Mouse (Mus musculus) yolk sac, embryonic 10.5 days (tissue): ENCODE measurements at regions not wholly inside any gene's neighbourhood (a gene's known extent, or its start where the extent isn't known, plus 50 kb on each side); places are given as distances from the start of the nearest gene placed in this dataset.

Source experiments
- DNase-seq: peaks from one replicate; pipeline ENCODE4 v3.0.0-alpha.2; 2017; ENCODE audit warnings: low spot score

- no peak for DNase-seq
Measured at GRCm38 (mm10) chr5:52092273-52092672, 98.0 kb downstream of the Dhx15 start.

GRCm38 (mm10) chr5:52088131-52088530 lies 102.2 kb downstream of the Dhx15 start:
- no peak for DNase-seq

- no peak for DNase-seq
Measured at GRCm38 (mm10) chr5:52086766-52087429, 103.4 kb downstream of the Dhx15 start.

GRCm38 (mm10) chr5:52080268-52080667 lies 110.0 kb downstream of the Dhx15 start:
- no peak for DNase-seq

GRCm38 (mm10) chr5:52077696-52078095 lies 112.6 kb downstream of the Dhx15 start:
- no peak for DNase-seq

- DNase-seq: no peak
Measured at GRCm38 (mm10) chr5:52075096-52075495, 115.2 kb downstream of the Dhx15 start.

GRCm38 (mm10) chr5:52064804-52065451 lies 125.4 kb downstream of the Dhx15 start:
- peak; percentile 68 for DNase-seq

GRCm38 (mm10) chr5:52062214-52062613 lies 128.1 kb downstream of the Dhx15 start:
- no peak for DNase-seq

- DNase-seq: no peak
Measured at GRCm38 (mm10) chr5:52061226-52061625, 129.1 kb downstream of the Dhx15 start.

- no peak for DNase-seq
Measured at GRCm38 (mm10) chr5:52057261-52057660, 133.1 kb downstream of the Dhx15 start.

GRCm38 (mm10) chr5:52052072-52052465 lies 138.2 kb downstream of the Dhx15 start:
- no peak for DNase-seq

- peak; percentile 2 for DNase-seq
Measured at GRCm38 (mm10) chr5:52051383-52052071, 138.8 kb downstream of the Dhx15 start.

- no peak for DNase-seq
Measured at GRCm38 (mm10) chr5:52048790-52049189, 141.5 kb downstream of the Dhx15 start.

- no peak for DNase-seq
Measured at GRCm38 (mm10) chr5:52046704-52047103, 143.6 kb downstream of the Dhx15 start.

GRCm38 (mm10) chr5:52044101-52044500 lies 146.2 kb downstream of the Dhx15 start:
- no peak for DNase-seq

GRCm38 (mm10) chr5:52041447-52041846 lies 148.9 kb downstream of the Dhx15 start:
- no peak for DNase-seq

- no peak for DNase-seq
Measured at GRCm38 (mm10) chr5:52040427-52041312, 149.6 kb downstream of the Dhx15 start.

- DNase-seq: no peak
Measured at GRCm38 (mm10) chr5:52035339-52035738, 155.0 kb downstream of the Dhx15 start.

GRCm38 (mm10) chr5:52027478-52027877 lies 162.8 kb downstream of the Dhx15 start:
- no peak for DNase-seq

- DNase-seq: no peak
Measured at GRCm38 (mm10) chr5:52026148-52026547, 164.2 kb downstream of the Dhx15 start.

- DNase-seq: no peak
Measured at GRCm38 (mm10) chr5:52023212-52023611, 167.1 kb downstream of the Dhx15 start.

GRCm38 (mm10) chr5:52016992-52017391 lies 173.3 kb downstream of the Dhx15 start:
- no peak for DNase-seq
